Mouse (Mus musculus): Measurements from ENCODE around the gene Lck.
"Not testable (repeated sequence)": the region's sequence is repeated elsewhere in the genome, so short reads cannot be mapped to it uniquely, and the experiment has no call there.

The Lck gene

DNA sequence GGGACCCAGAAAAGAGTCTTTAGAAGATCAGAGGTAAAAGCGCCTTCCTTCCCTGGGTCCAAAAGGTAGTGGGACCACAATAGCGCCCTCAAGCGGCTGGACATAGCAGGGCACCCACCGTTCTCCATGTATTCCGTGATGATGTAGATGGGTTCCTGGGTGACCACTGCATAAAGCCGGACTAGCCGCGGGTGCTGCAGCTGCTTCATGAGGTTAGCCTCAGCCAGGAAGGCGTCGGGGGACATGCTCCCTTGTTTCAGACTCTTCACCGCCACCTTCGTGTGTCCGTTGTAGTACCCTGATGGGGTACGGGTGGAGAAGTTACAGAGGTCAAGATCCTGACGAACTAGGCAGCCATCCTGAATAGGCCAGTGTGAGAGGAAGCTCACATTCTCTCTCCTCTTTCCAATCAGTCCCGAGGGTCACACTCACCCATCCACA lies 18.0 kb downstream of the Lck start:
- DNase-seq (ENCODE audit: low read depth, low spot score): no peak

GRCm38 (mm10) chr4:129554512-129554911 lies 18.9 kb downstream of the Lck start:
- DNase-seq (ENCODE audit: low read depth, low spot score): not testable (repeated sequence)

DNA sequence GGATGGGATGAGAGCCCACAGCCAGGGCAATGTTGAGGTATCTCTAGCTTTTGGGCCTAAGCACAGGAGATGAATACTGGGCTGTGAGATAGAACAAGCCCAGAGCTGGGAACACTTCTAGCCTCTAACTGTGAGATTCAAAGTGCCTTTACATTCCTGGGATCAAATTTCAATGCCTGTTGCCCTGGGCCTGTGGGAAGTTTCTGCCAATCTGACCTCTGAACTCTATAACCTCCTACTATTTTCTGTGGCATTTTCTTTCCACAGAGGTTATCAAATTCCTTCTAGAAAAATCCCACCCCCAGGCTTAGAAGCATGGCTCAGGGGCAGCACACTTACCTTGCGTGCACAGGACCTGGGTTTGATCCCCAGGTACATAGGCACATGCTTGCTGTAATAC lies 23.1 kb downstream of the Lck start:
- DNase-seq (ENCODE audit: low read depth, low spot score): no peak

DNA sequence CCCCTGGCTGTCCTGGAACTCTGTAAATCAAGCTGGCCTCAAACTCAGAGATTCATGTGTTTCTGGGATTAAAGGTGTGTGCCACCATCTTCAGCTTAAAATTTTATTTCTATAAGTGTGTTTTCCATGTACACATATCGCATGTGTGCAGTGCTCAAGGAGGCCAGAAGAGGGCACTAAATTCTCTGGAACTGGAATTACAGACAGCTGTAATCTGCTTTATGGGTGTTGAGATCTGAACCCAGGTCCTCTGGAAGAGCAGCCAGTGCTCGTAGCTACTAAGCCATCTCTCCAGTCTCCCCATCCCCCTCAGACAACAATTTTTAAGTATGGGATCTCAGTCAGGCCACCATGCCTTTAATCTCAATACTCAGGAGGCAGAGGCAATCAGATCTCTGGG lies 24.1 kb downstream of the Lck start:
- no peak for DNase-seq (ENCODE audit: low read depth, low spot score)

DNA sequence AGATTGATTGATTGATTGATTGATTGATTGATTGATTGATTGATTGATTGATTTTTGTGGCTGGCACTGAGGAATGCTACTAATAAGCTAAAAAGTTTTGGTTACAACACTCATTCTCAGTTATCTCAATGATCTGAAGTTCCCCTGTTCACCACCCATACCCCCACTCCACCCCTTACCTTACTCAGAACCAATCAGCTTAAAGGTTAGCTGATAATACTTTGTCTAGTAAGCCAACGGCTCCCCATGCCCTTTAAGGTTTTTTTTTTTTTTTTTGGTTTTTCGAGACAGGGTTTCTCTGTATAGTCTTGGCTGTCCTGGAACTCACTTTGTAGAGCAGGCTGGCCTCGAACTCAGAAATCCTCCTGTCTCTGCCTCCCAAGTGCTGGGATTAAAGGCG lies 25.8 kb downstream of the Lck start:
- DNase-seq (ENCODE audit: low read depth, low spot score): not testable (repeated sequence)

DNA sequence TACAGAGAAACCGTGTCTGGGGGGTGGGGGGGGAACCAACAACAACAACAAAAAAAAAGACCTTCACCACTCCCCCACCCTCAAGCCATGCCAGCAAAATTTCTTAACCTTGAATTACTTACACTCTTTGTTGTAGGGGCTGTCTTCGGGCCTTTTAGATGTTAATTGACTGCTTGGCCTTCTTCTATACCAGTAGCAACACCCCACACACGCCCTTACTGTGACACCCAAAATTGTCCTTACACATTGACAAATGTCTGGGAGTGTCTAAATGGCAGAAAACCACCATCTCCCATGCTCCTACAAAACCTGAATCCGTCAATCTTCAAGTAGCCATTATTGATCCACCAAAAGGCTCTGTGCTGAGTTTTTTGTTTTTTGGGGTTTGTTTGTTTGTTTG lies 29.3 kb downstream of the Lck start:
- DNase-seq (ENCODE audit: low read depth, low spot score): no peak

DNA sequence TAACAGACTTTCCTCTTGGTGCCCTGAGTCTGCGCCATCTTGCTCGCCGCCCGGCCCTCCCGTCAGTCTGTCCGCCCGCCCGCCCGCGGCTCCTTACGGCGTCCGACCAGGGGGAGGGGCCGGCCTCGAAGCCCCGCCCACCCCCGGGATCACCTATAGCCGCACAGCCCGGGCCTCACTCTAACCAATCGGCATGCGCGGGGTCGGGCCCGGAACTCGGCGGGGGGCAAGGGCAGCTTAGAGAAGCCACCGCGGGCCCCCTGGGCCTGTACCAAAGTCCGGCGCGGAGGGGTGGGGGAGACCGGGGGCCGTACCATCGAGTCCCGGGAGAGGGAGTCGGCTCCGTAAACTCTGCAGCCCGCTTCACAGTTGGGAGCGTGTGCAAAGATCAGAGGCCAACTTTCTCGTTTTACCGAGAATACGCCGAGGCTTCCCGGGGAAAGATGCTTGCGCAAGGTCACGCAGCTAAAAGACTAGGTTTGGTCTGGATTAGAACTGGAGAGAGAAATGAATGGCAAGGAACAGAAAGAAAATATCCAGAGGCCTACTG lies 30.8 kb downstream of the Lck start, which contains the start of gene Hdac1:
Hdac1 (minus strand) TSS at position 122 of the 550 bp plus-strand sequence.
- DNase-seq (ENCODE audit: low read depth, low spot score): peak; percentile 88

DNA sequence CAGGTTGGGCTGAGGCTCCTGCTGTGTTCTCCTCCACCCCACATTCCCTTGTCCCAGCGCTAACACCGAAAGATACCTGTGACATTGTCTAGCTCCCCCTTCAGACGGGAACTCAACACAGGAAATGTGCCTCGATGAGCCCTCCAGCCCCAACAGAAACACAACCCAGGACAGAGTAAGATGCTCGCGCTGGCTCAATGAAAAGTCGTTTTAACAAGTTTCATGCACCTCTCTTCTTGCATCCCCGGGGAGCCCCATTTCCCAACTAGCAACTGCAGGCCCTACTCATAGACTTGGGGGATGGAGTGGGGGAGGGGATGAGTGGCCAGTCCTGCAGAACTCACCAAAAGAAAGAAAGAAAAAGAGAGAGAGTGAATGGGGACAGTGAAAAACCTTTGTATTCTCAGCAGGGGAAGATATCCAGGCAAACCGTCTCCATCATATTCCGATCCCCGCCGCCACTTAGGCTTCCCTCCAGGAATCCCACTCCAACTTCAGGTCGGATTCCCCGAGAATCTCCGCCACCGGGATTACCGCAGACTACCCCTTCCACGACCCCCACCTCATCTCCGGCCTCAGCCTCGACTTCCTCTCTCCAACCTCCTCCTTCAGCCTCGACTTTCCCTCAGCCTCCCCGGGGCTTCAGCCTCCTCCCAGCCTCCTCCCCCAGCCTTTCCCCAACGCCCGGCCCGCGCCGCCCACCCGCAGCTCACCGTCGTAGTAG lies 31.4 kb downstream of the Lck start:
- DNase-seq (ENCODE audit: low read depth, low spot score): no peak

DNA sequence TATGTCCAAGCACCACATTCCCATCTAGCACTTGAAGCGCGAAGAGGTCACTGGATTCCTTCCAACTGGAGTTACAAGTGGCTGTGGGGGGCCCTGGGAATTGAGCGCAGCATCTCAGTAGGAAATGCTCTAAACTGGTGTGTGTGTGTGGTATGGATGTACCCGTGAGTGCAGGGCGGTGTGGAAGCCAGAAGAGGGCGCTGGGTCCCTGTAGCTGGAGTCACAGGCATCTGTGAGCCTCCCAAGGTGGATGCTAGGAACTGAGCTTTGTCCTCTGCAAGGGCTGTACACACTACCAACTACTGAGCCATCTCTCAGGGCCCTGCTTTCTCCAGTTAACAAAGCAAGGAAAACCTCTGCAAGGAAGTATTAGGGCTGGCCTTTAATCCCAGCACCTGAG lies 33.4 kb downstream of the Lck start:
- no peak for DNase-seq (ENCODE audit: low read depth, low spot score)

DNA sequence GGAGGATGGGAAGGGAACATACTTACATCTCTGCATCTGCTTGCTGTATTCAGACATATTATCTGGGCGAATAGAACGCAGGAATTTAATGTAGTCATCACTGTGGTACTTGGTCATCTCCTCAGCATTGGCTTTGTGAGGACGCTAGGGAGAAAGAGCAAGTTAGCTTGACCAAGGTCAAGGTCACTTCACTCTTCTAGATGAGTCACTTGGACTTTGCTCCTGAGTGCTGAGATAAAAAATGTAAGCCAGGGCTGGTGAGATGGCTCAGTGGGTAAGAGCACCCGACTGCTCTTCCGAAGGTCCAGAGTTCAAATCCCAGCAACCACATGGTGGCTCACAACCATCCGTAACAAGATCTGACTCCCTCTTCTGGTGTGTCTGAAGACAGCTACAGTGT lies 44.5 kb downstream of the Lck start:
- not testable (repeated sequence) for DNase-seq (ENCODE audit: low read depth, low spot score)

GRCm38 (mm10) chr4:129525889-129526288 lies 47.6 kb downstream of the Lck start:
- no peak for DNase-seq (ENCODE audit: low read depth, low spot score)

DNA sequence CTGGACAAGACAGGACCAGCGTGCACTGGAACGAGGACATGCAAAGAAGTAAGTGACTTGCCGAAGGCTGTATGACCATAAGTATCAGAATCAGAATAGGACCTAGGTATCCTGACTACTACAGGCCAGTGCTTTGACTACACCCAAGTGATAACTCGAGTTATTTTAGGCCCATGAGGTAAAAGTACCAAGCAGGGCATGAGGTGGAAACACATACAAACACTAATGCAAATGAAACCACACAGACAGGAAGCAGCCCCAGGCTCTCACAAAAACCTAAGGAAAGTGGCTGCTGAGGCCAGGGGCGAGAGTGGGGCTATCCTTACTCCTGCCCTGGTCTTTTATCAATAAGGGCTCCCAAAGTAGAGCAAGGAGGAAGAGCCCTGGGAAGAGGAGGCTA lies 48.1 kb downstream of the Lck start:
- no peak for DNase-seq (ENCODE audit: low read depth, low spot score)

DNA sequence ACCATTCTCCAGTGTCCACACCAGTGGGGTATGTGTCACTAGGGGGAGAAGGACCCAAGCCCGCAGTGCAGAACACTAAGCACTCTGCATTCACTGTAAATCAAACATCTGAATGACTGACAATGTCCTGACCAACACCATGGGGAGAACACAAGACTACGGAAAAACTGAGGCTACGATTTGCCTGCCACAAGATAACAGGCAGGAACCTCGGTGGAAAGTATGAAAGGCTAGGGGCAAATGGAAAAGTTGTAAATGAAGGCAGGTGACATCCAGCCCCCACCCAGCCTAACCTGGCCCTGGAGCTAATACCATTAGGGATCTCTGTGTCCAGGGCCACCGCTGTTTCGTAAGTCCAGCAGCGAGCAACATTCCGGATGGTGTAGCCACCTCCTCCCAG lies 54.9 kb downstream of the Lck start:
- no peak for DNase-seq (ENCODE audit: low read depth, low spot score)

DNA sequence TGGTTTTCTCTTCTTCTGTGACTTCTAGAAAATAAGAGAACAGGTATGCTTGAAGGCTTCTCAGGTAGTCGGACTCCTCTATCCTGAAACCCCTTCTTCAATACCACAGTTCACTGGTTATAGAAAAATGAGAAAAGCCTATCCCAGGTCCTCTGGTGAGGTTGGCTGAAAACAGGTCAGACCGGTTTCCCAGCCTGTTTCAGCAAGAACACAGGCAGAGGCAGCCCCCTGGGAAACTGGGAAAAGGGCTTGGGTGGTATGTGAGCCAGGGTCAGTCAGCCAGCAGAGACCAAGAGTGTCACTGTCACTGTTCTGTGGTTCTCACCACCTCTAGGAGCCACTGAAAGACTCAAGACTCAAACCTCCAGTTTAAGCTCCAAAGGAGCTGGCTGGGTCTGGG lies 56.5 kb downstream of the Lck start:
- DNase-seq (ENCODE audit: low read depth, low spot score): no peak

DNA sequence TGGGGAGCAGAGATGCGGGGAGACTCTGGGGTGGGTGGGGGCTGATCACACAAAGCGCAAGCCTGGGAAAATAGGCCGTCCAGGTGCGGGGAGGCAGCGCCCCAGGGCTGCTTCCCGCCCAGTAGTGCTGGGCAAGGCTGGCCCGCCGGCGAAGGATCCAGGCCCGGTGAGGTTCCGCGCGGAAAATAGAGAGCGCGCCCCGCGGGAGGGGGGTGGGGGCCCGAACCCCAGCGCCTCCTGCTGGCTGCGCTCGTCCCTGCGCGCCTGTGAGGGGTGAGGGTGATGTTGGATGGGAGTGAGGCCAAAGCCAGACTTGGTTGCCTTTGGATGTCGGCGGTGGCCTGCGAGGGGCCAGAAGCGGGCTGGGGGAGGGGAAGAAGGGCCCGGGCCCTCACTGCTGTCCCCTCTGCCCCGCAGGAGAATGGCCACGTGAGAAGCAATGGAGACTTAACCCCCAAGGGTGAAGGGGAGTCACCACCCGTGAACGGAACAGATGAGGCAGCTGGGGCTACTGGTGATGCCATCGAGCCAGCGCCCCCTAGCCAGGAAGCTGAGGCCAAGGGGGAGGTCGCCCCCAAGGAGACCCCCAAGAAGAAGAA lies 59.0 kb downstream of the Lck start:
- no peak for DNase-seq (ENCODE audit: low read depth, low spot score)

DNA sequence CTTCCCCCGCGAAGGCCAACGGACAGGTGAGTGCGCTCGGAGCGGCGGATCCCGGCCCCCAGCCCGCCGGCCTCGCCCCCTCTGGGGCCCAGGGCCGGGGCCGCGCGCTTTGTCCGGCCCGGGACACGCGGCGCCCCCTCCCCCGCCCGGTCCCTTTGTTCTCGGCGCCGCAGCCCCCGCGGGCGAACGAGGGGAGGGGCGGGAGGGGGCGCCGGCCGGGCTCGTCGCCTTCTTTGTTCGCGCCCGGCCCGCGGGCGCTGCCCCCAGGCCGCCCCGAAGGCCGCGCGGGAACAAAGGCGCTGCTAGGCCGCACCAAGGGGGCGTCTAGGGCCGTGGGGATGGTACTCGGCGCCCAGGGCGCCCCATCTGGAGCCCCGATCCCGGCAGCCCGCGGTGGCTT lies 59.5 kb downstream of the Lck start:
- DNase-seq (ENCODE audit: low read depth, low spot score): no peak

GRCm38 (mm10) chr4:129513086-129513767 lies 60.2 kb downstream of the Lck start, which contains the start of gene Marcksl1:
Gene Marcksl1 (plus strand): TSS chr4:129513581.
- peak; percentile 77 for DNase-seq (ENCODE audit: low read depth, low spot score)

- DNase-seq (ENCODE audit: low read depth, low spot score): no peak
Measured at GRCm38 (mm10) chr4:129511413-129512096, 61.9 kb downstream of the Lck start.

DNA sequence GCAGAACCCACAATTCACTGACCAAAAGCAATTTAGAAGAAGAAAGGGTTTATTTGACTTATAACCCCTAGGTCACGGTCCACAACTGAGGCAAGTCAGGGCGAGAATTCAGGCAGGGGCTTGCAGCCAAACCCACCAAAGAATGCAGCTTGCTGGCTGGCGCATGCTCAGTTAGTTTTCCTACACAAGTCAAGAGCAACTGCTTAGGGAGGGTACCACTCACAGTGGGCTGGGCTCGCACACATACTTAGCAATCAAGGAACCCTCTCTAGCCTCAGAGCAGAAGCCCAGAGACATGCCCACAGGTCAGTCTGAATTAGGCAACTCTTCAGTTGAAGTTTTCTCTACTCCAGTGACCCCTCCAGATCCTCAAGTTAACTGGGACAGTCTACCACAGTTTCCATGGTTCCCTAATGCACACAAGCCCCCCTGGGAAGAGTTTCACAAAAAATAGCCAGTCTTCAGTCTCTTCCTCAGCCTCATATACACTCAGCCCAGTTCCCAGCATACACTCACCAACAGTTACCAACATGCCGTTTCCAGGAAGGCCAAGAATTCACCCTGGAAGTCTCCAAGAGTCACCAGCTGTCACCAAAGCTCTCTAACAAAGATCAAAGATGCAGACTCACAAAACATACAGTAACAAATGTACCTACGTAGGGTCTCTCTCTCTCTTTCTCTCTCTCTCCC lies 62.6 kb downstream of the Lck start:
- no peak for DNase-seq (ENCODE audit: low read depth, low spot score)

DNA sequence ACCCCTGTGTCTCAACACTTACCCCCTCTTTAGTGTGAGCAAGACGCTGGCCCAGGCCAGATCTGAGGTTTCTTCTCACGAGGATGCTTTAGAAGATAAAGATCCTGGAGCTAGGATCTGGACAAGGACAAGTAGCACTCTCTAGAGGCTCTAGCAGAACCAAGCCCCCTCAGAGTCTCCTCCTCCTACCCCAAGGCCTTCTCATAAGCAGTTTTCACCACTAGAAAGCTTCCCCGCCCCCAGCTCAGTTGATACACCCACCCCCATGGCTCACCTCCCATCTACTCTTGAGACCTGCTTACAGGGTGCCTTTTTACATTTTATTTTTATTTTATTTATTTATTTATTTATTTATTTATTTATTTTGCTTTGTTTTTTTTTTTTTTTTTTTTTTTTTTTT lies 63.8 kb downstream of the Lck start:
- no peak for DNase-seq (ENCODE audit: low read depth, low spot score)

Measured in brain, embryonic 18.5 days (tissue).